In genomic region chr6:122309446-122309960, GRCm38 (mm10) we compare ENCODE assay signal across 8 mouse cellular contexts. TPM values are rescaled to one million over a fixed set of nuclear protein-coding genes. Genes with fewer than 3 reads are reported as not detected.
DNase-seq lines count a peak whose midpoint lies in the region; ATAC-seq and TF ChIP-seq lines count a peak whose summit lies in the region.

No protein-coding gene starts in this region.

- 6% methylated on average over 11 of the region's 11 CpGs for whole genome bisulfite sequencing in embryonic facial prominence, embryonic 13.5 days
- 2% methylated on average over 11 of the region's 11 CpGs for WGBS in intestine, postnatal 0 days
- WGBS in neural tube, embryonic 13.5 days = 13% methylated on average over 11 of the region's 11 CpGs

- peak overlapping the region; percentile 80 for H3K4me2 ChIP-seq in embryonic facial prominence, embryonic 13.5 days
- peak overlapping the region; percentile 84 for H3K4me2 ChIP-seq in intestine, postnatal 0 days (replicated peaks; ENCODE audit: low read depth)
- H3K4me2 ChIP-seq in neural tube, embryonic 13.5 days = peak overlapping the region; percentile 85

- peaks cover 23% of the 10 kb centered on the region for H3K36me3 ChIP-seq in embryonic facial prominence, embryonic 13.5 days
- H3K36me3 ChIP-seq in intestine, postnatal 0 days (ENCODE audit: control insufficient read depth, insufficient read depth) = peaks cover 14% of the 10 kb centered on the region
- H3K36me3 ChIP-seq in neural tube, embryonic 13.5 days = peaks cover 27% of the 10 kb centered on the region

- H3K4me3 ChIP-seq in layer of hippocampus, adult 2 months = peak overlapping the region; percentile 88
- peak overlapping the region; percentile 91 for H3K4me3 ChIP-seq in embryonic facial prominence, embryonic 13.5 days
- peak overlapping the region; percentile 79 for H3K4me3 ChIP-seq in intestine, postnatal 0 days (ENCODE audit: low read depth, low read length)
- H3K4me3 ChIP-seq in neural tube, embryonic 13.5 days = peak overlapping the region; percentile 75

- H3K9me3 ChIP-seq in embryonic facial prominence, embryonic 13.5 days = no peaks in the 10 kb centered on the region
- no peaks in the 10 kb centered on the region for H3K9me3 ChIP-seq in intestine, postnatal 0 days (ENCODE audit: control insufficient read depth)
- H3K9me3 ChIP-seq in neural tube, embryonic 13.5 days = no peaks in the 10 kb centered on the region

- ATAC-seq in embryonic facial prominence, embryonic 13.5 days (ENCODE audit: insufficient number of reproducible peaks, insufficient read depth, low FRiP score, low TSS enrichment, low read depth) = no peak
- ATAC-seq in intestine, postnatal 0 days = no peak
- ATAC-seq in neural tube, embryonic 13.5 days (ENCODE audit: low read depth) = no peak
- ATAC-seq in frontal cortex, adult (ENCODE audit: low TSS enrichment) = no peak

- H3K4me1 ChIP-seq in embryonic facial prominence, embryonic 13.5 days = peaks cover 17% of the 10 kb centered on the region
- H3K4me1 ChIP-seq in intestine, postnatal 0 days (replicated peaks; ENCODE audit: control insufficient read depth, insufficient read depth, low read length) = 0 out of 2 replicates have a peak, but pooled peaks cover 8% of the 10 kb centered on the region
- peaks cover 27% of the 10 kb centered on the region for H3K4me1 ChIP-seq in neural tube, embryonic 13.5 days (replicated peaks)

- no peaks in the 10 kb centered on the region for H3K27me3 ChIP-seq in embryonic facial prominence, embryonic 13.5 days
- no peaks in the 10 kb centered on the region for H3K27me3 ChIP-seq in intestine, postnatal 0 days (replicated peaks; ENCODE audit: control insufficient read depth, insufficient read depth, low read length)
- H3K27me3 ChIP-seq in neural tube, embryonic 13.5 days = no peaks in the 10 kb centered on the region

- no peak for TF ChIP-seq CTCF in layer of hippocampus, adult 2 months (conservative IDR thresholded peaks at IDR 0.05)
- TF ChIP-seq CTCF in intestine, postnatal 0 days (IDR thresholded peaks at IDR 0.05; ENCODE audit: low read depth) = no peak

- no peak for DNase-seq in layer of hippocampus, adult 2 months (ENCODE audit: low spot score in 2 of 2)
- no peak for DNase-seq in layer of hippocampus, adult 11-12 months (ENCODE audit: low spot score)
- no peak for DNase-seq in T-cell, adult 2 months (ENCODE audit: low spot score)
- DNase-seq in left cerebral cortex, postnatal 14 days (ENCODE audit: low spot score in 2 of 2) = no peak

- intact Hi-C loops in left cerebral cortex, postnatal 14 days (cut with DNase I) = loop anchor here (10.0 kb wide), 1 partner anchor 205 kb away; no protein-coding TSS in a partner anchor

- H3K9ac ChIP-seq in embryonic facial prominence, embryonic 13.5 days = peak overlapping the region; percentile 91
- peak overlapping the region; percentile 81 for H3K9ac ChIP-seq in intestine, postnatal 0 days (ENCODE audit: low read depth, low read length)
- peak overlapping the region; percentile 89 for H3K9ac ChIP-seq in neural tube, embryonic 13.5 days

- peak overlapping the region; percentile 89; the same call in 1 of the 2 replicates for H3K27ac ChIP-seq in layer of hippocampus, adult 2 months
- peak overlapping the region; percentile 82; the same call in 1 of the 2 replicates for H3K27ac ChIP-seq in embryonic facial prominence, embryonic 13.5 days
- H3K27ac ChIP-seq in intestine, postnatal 0 days (ENCODE audit: low read depth, low read length) = peak overlapping the region; percentile 76; the same call in 1 of the 2 replicates
- H3K27ac ChIP-seq in neural tube, embryonic 13.5 days (replicated peaks) = peak overlapping the region; percentile 82; the same call in 1 of the 2 replicates

RNA-seq across cellular contexts. Expression of gene M6pr, which starts 1.0 kb away (rescaled TPM):
- total RNA-seq in layer of hippocampus, adult 2 months (2021) = 10 to 100 TPM; 75.9 to 78.9 TPM
- polyA plus RNA-seq in embryonic facial prominence, embryonic 13.5 days (2015; fragmentation: Nextera tagmentation; extraction: Ambion mirVana) = 75.7 and 76.7 TPM in 2 replicates
- 91.7 and 92.2 TPM in 2 replicates for polyA plus RNA-seq in intestine, postnatal 0 days (2015; fragmentation: Nextera tagmentation; extraction: Ambion mirVana)
- polyA plus RNA-seq in neural tube, embryonic 13.5 days (2015; fragmentation: Nextera tagmentation; extraction: Ambion mirVana) = 59.9 and 66.1 TPM in 2 replicates
- 10 to 100 TPM; 52.8 to 55.1 TPM for total RNA-seq in left cerebral cortex, postnatal 14 days (2021)

RNA-seq across cellular contexts. Expression of gene Klrg1, which starts 26.8 kb away (rescaled TPM):
- total RNA-seq in layer of hippocampus, adult 2 months (2021) = under 1 TPM; 0.33 to 0.91 TPM
- not detected in 2 replicates for polyA plus RNA-seq in embryonic facial prominence, embryonic 13.5 days (2015; fragmentation: Nextera tagmentation; extraction: Ambion mirVana)
- 0.08 TPM in 1 of 2 replicates, not detected in the other for polyA plus RNA-seq in intestine, postnatal 0 days (2015; fragmentation: Nextera tagmentation; extraction: Ambion mirVana)
- polyA plus RNA-seq in neural tube, embryonic 13.5 days (2015; fragmentation: Nextera tagmentation; extraction: Ambion mirVana) = 0.21 and 0.63 TPM in 2 replicates
- total RNA-seq in left cerebral cortex, postnatal 14 days (2021) = under 1 TPM in 1 of 2 experiments, not detected in 1; 0.32 TPM

RNA-seq across cellular contexts. Expression of gene Phc1, which starts 30.9 kb away (rescaled TPM):
- 10 to 100 TPM; 63.7 to 71.1 TPM for total RNA-seq in layer of hippocampus, adult 2 months (2021)
- 24.5 and 25.8 TPM in 2 replicates for polyA plus RNA-seq in embryonic facial prominence, embryonic 13.5 days (2015; fragmentation: Nextera tagmentation; extraction: Ambion mirVana)
- 3.3 and 3.5 TPM in 2 replicates for polyA plus RNA-seq in intestine, postnatal 0 days (2015; fragmentation: Nextera tagmentation; extraction: Ambion mirVana)
- polyA plus RNA-seq in neural tube, embryonic 13.5 days (2015; fragmentation: Nextera tagmentation; extraction: Ambion mirVana) = 34.0 and 34.4 TPM in 2 replicates
- 10 to 100 TPM; 57.8 to 59.3 TPM for total RNA-seq in left cerebral cortex, postnatal 14 days (2021)
